Mouse (Mus musculus) retina, postnatal 1 day (tissue): ENCODE results near the gene Tars2.
A peak's percentile ranks its signal among the peaks of the same experiment; 100 is the strongest.
"Not testable (repeated sequence)": the region's sequence is repeated elsewhere in the genome, so short reads cannot be mapped to it uniquely, and the experiment has no call there.

ENCODE experiments used
- DNase-seq: peaks from one replicate; pipeline ENCODE4 v3.0.0-alpha.2; 2012

Tars2 gene

GRCm38 (mm10) chr3:95760106-95760505 lies at the start of gene Tars2:
Tars2 (minus strand) TSS chr3:95760206.
- no peak for DNase-seq

GRCm38 (mm10) chr3:95808384-95808783 lies 48.4 kb upstream of the Tars2 start:
- DNase-seq, result no peak

DNA sequence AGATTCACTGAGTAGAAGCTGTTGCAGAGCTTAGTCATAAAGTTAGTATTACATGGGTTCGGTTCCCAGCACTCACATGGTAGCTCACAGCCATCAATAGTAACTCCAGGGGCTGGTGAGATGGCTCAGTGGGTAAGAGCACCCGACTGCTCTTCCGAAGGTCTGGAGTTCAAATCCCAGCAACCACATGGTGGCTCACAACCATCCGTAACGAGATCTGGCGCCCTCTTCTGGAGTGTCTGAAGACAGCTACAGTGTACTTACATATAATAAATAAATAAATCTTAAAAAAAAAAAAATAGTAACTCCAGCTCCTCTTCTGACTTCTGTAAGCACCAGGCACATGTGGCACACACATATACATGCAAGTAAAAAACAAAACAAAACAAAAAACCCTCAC lies 47.6 kb upstream of the Tars2 start:
- not testable (repeated sequence) for DNase-seq

DNA sequence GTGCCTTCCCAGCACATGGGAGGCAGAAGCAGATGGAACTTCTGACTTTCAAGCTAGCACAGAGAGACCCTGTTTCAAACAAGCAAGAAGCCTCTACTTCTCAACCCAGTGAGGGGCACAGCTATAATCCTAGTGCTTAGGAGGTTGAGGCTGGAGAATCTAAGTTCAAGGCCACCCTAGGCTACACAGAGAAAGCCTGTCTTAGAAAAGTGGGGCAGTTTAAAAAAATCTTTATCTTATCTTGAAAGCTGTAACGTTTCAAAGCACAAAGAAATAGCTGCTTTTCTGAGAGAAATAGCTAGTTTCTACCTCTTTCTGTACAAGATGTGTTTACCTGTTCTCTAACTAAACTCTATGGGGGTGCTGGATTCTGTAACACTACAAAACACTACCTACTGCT lies 46.7 kb upstream of the Tars2 start:
- no peak for DNase-seq

- DNase-seq, result no peak
These were observed 43.8 kb upstream of the Tars2 start for GRCm38 (mm10) chr3:95803851-95804250.

DNA sequence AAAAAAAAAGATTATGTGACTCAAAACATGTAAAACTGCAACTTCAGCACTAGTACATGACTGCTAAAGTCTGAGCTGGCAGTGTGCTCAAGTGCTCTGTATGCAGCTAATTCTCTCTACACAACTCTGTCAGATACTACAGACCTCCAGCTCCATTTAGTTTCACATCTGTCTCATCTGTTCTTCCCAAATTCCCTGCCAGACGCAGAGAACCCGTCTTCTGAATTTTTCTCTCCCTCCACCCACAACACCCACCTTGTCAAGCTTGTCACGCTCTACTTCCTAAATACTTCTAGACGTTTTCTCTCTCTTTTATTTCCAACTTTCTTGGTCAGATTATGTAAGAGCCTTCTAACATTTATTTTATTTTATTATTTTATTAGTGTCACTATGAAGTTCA lies 38.8 kb upstream of the Tars2 start:
- no peak for DNase-seq

DNA sequence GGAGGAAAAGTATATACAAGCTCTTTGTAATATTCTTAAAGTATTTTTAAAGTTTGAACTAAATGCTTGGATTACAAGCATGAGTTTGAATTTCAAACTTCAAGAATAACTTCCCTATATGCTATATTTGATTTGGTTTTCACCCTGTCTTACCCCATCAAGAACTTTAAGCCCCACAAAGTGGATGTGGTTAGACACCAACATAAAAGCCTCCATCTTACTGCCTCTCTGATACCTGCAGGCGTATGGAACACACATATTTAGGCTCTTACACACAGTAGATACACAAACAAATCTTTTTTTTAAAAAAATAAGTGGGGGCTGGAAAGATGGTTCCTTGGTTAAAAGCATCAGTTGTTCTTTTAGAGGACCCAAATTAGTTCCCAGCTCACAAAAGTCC lies 34.3 kb upstream of the Tars2 start:
- no peak for DNase-seq

DNA sequence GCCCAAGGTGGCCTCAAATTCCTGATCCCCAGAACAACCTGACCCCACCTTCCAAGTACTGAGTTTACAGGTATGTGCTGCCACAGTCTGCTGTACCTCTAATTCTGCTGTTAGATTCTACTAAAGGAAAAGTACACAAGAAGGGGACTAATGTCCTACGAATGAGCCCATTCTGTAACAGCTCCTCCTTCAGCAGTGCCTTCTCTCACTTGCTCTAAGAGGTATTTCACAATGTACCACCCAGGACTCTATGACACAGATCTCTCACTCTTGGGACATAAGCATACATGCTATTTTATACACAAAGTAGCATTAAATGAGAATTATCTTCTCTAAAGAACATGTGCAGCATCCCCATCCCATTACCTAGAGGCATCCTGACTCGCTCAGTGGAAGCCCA lies 33.7 kb upstream of the Tars2 start:
- no peak for DNase-seq

GRCm38 (mm10) chr3:95785501-95785900 lies 25.5 kb upstream of the Tars2 start:
- DNase-seq, result no peak

- DNase-seq, result peak; percentile 45
These were observed 12.0 kb upstream of the Tars2 start for GRCm38 (mm10) chr3:95771985-95772384.

DNA sequence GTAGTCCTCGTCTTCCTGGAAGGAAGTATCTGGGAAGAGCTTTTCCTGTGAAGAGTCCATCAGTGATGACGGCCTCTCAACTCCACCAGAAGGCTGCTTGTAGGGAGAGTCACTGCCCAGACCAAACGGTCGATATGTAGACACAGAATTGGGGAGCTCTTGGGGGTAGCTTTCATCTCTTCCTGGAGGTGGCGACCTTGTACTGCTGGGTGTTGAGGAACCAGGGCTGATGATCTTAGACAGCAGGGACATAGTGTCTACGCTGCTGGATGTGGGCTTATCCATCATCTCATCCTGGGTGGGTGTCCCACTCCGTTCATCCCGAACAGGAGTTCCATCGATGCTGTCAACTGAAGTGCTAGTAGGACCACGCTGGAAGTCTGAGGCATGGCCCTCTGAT lies 5.5 kb upstream of the Tars2 start:
- DNase-seq, result no peak

DNA sequence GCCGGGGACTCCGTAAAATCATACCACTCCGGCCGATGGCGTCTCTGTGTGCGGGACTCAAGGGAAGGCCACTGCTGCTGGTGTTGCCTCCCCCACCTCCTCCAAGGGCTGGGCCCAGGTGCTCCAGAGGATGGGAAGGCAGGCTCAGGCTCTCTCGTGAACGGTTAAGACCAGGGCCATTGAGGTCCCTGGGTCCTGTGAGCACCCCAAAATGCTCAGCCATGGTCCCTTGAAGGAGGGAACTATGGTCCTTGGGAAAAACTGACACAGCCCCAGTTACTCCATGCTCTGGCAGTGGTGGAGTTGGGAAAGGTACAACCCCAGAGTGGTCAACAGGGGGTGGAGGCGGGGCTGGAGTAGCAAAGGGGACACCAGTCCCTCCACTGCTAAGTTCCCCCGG lies 3.8 kb upstream of the Tars2 start:
- no peak for DNase-seq

- no peak for DNase-seq
These were observed 3.0 kb upstream of the Tars2 start for GRCm38 (mm10) chr3:95762961-95763360.

GRCm38 (mm10) chr3:95761771-95762170 lies 1.8 kb upstream of the Tars2 start:
- DNase-seq, result no peak

- DNase-seq, result no peak
These were observed 650 bp upstream of the Tars2 start for GRCm38 (mm10) chr3:95760656-95761055.

DNA sequence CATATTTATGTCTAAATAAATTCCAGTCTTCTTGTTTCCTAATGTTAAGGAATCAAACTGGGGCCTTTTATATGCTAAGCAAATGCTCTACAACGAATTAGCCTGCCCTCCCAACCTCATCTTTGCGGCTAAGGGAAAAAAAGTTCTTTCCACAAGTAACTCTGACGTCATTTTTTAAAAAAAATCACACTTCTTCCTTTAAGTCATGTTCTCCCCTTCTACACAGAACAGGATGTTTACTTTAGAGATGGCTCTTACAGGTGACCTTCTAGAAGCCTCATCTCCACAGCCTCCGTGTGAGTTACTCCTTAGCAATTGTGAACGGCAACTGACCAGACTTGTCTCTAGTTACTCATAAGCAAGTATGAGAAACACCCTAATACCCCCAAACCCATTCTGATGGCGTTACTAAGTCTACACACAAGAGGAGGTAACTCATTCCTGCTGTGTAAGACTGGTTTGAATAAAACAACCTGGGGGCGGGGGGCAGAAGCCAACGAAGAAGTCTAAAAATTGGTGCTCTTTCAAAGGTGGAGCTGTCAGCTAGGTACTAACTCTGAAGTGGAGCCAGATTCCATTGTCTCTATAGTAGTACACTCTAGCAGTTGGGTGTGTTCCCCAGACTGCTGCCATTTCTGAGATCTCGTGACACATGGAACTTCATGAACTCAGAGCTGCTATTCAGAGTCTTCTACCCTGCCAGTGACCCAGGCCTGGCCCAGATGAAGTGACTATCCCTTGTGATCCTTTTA lies 1.4 kb downstream of the Tars2 start:
- no peak for DNase-seq

GRCm38 (mm10) chr3:95756808-95757207 lies 3.2 kb downstream of the Tars2 start:
- DNase-seq, result no peak

- DNase-seq, result peak; percentile 96
These were observed 5.4 kb downstream of the Tars2 start for GRCm38 (mm10) chr3:95754345-95755206.

DNA sequence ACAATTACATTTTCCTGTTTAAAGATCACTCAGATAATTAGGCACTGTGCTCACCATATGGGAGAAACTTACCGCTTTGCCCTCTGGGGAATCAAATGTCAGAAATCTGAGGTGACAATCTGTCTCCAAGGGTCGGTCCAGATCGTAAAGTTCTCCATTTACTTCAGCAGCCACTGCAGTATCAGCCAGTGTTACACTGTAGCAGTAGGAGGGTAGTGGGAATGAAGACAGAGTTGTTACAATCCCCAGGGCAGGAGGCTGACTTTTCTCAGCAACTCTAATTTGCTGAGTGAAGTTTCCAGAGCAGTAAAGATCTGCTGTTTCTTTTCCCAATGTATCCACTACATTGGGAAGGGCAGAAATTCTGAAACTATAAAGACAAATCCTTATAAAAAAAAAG lies 7.1 kb downstream of the Tars2 start:
- DNase-seq, result no peak

- DNase-seq, result no peak
These were observed 19.6 kb downstream of the Tars2 start for GRCm38 (mm10) chr3:95740406-95740805.

- no peak for DNase-seq
These were observed 20.5 kb downstream of the Tars2 start, which contains the start of gene Ecm1 for GRCm38 (mm10) chr3:95739353-95740104. Ecm1 (minus strand) TSS chr3:95739569.

GRCm38 (mm10) chr3:95735071-95735670 lies 24.8 kb downstream of the Tars2 start:
- no peak for DNase-seq
